Mouse (Mus musculus): Measurements from ENCODE around the gene Krt19.

GRCm38 (mm10) chr11:100140966-100141365 lies 7.5 kb downstream of the Krt19 start:
- TF ChIP-seq CTCF (IDR thresholded peaks at IDR 0.05; ENCODE audit: extremely low read depth, insufficient read length, insufficient replicate concordance, low read depth, low read length) (no peak), POLR2A (IDR thresholded peaks at IDR 0.05; ENCODE audit: low read depth, low read length) (no peak)
